Comparison of ENCODE assay signal across 17 mouse cellular contexts in the genomic region with DNA sequence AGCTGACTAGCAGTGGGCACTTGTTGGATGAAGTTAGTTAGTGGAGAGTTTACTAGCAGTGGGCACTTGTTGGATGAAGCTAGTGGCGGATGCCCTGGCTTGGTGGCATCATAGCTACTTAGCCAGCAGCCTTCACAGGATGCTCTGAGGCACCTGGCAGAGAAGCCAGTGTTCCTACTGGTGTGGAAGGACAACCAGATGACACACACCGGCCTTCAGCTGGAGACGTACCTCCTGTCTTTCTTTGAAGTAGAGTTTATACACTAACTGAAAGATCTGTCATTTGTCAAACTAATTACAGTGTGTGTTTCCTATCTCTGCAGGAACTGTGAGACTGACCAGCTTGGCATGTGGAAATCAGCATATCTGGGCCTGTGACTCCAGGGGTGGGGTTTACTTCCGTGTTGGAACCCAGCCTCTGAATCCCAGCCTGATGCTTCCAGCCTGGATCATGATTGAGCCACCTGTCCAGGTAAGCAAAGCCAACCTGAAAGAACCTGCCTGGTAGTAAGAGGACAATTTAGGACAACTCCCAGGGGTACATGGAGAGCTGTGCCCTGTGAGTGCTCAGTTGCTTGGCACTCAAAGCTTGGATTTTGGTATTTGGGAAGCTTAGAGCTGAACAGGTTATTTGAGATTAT. TPM values are rescaled to one million over a fixed set of nuclear protein-coding genes. Genes with fewer than 3 reads are reported as not detected.
DNase-seq lines count a peak whose midpoint lies in the region; ATAC-seq and TF ChIP-seq lines count a peak whose summit lies in the region.
"Had no signal": no experiment of that assay in that cellular context is flagged by ENCODE, and none has a peak within 500 bp of the region (broad histone marks: within the 10 kb centered on the region; RNA-seq: fewer than 3 reads in every experiment).

No protein-coding gene starts in this region.

- peak overlapping the region; percentile 18; the same call in 1 of the 2 replicates for H3K27ac ChIP-seq in layer of hippocampus, adult 2 months
- no peak overlapping the region for H3K27ac ChIP-seq in neural tube, embryonic 15.5 days (replicated peaks)
- H3K27ac ChIP-seq in hindbrain, embryonic 11.5 days (ENCODE audit: low read depth, low read length), result no peak overlapping the region
- H3K27ac ChIP-seq: forebrain, embryonic 12.5 days; limb, embryonic 12.5 days; midbrain, embryonic 15.5 days had no signal

- no peak for ATAC-seq in neural tube, embryonic 15.5 days (ENCODE audit: low FRiP score)
- no peak for ATAC-seq in hindbrain, embryonic 11.5 days (ENCODE audit: low FRiP score)
- ATAC-seq: hindbrain, embryonic 16.5 days; midbrain, embryonic 15.5 days had no signal

- no peak for TF ChIP-seq CTCF in layer of hippocampus, adult 2 months (conservative IDR thresholded peaks at IDR 0.05)

- 92% methylated on average over 4 of the region's 4 CpGs for WGBS in neural tube, embryonic 15.5 days
- 84% methylated on average over 4 of the region's 4 CpGs for WGBS in hindbrain, embryonic 11.5 days

- no peak overlapping the region for H3K9ac ChIP-seq in neural tube, embryonic 15.5 days (replicated peaks)
- H3K9ac ChIP-seq in hindbrain, embryonic 11.5 days (ENCODE audit: low read depth, low read length), result no peak overlapping the region
- H3K9ac ChIP-seq: forebrain, embryonic 12.5 days; limb, embryonic 12.5 days; midbrain, embryonic 15.5 days had no signal

- no peaks in the 10 kb centered on the region for H3K27me3 ChIP-seq in neural tube, embryonic 15.5 days (replicated peaks)
- H3K27me3 ChIP-seq in hindbrain, embryonic 11.5 days (ENCODE audit: control insufficient read depth, insufficient read depth, low read length), result no peaks in the 10 kb centered on the region
- H3K27me3 ChIP-seq: forebrain, embryonic 12.5 days; limb, embryonic 12.5 days; midbrain, embryonic 15.5 days had no signal

- no peak overlapping the region for H3K4me3 ChIP-seq in layer of hippocampus, adult 2 months
- H3K4me3 ChIP-seq in neural tube, embryonic 15.5 days (replicated peaks), result no peak overlapping the region
- no peak overlapping the region for H3K4me3 ChIP-seq in hindbrain, embryonic 11.5 days (ENCODE audit: low read depth, low read length)
- H3K4me3 ChIP-seq: forebrain, embryonic 12.5 days; limb, embryonic 12.5 days; midbrain, embryonic 15.5 days had no signal

- no peak overlapping the region for H3K4me2 ChIP-seq in neural tube, embryonic 15.5 days
- H3K4me2 ChIP-seq in hindbrain, embryonic 11.5 days (replicated peaks; ENCODE audit: low read depth, low read length), result no peak overlapping the region
- H3K4me2 ChIP-seq: forebrain, embryonic 12.5 days; heart, embryonic 11.5 days; limb, embryonic 12.5 days; midbrain, embryonic 15.5 days had no signal

- DNase-seq in layer of hippocampus, adult 2 months (ENCODE audit: low spot score in 2 of 2), result no peak
- no peak for DNase-seq in layer of hippocampus, adult 9-11 months
- DNase-seq in cerebellum, adult 11-12 months, result peak; percentile 79
- peak; percentile 69 to 79 for DNase-seq in cerebellum, postnatal 14 days
- no peak for DNase-seq in hindbrain, embryonic 11.5 days (ENCODE audit: low spot score)
- no peak for DNase-seq in gastrocnemius, postnatal 4 days (ENCODE audit: low spot score in 2 of 2)
- DNase-seq: gastrocnemius, postnatal 25 days; heart, postnatal 36 days; kidney, adult 18-20 months; kidney, postnatal 25 days; retina, postnatal 1 day had no signal

- H3K4me1 ChIP-seq in neural tube, embryonic 15.5 days, result no peaks in the 10 kb centered on the region
- no peaks in the 10 kb centered on the region for H3K4me1 ChIP-seq in hindbrain, embryonic 11.5 days (replicated peaks; ENCODE audit: control insufficient read depth, insufficient read depth, low read length)
- H3K4me1 ChIP-seq: forebrain, embryonic 12.5 days; limb, embryonic 12.5 days; midbrain, embryonic 15.5 days had no signal

- H3K9me3 ChIP-seq in neural tube, embryonic 15.5 days (replicated peaks), result no peaks in the 10 kb centered on the region
- H3K9me3 ChIP-seq in hindbrain, embryonic 11.5 days (ENCODE audit: control insufficient read depth, low read length), result no peaks in the 10 kb centered on the region
- H3K9me3 ChIP-seq: forebrain, embryonic 12.5 days; limb, embryonic 12.5 days; midbrain, embryonic 15.5 days had no signal

- H3K36me3 ChIP-seq in neural tube, embryonic 15.5 days, result peaks cover 34% of the 10 kb centered on the region
- H3K36me3 ChIP-seq in hindbrain, embryonic 11.5 days (ENCODE audit: control insufficient read depth, insufficient read depth, low read length), result 0 out of 2 replicates have a peak, but pooled peaks cover 3% of the 10 kb centered on the region

RNA-seq across cellular contexts. Expression of a gene that starts 24.4 kb away (rescaled TPM):
- total RNA-seq in layer of hippocampus, adult 2 months (2021), result 10 to 100 TPM; 10.8 to 14.1 TPM
- polyA plus RNA-seq in neural tube, embryonic 15.5 days (2015; fragmentation: Nextera tagmentation; extraction: Ambion mirVana), result 10.5 and 12.6 TPM in 2 replicates
- polyA plus RNA-seq in hindbrain, embryonic 11.5 days (2014; fragmentation: Nextera tagmentation; extraction: Ambion mirVana), result 9.6 and 12.1 TPM in 2 replicates
- total RNA-seq in gastrocnemius, postnatal 4 days (2021), result 10 to 100 TPM; 12.9 to 17.5 TPM

Comparison
In these comparisons a context has a peak if more than half of its experiments do, and no peak if none do; other contexts are left out.
1. DNase-seq: peak in cerebellum, adult 11-12 months (single experiment) and cerebellum, postnatal 14 days (2 of 2); none in layer of hippocampus, adult 2 months (0 of 2), layer of hippocampus, adult 9-11 months (single experiment), hindbrain, embryonic 11.5 days (single experiment) and gastrocnemius, postnatal 4 days (0 of 2).